Mouse (Mus musculus): ENCODE measurements at regions not wholly inside any gene's neighbourhood (a gene's known extent, or its start where the extent isn't known, plus 50 kb on each side); places are given as distances from the start of the nearest gene placed in this dataset.
A peak's percentile ranks its signal among the peaks of the same experiment; 100 is the strongest.

- Histone ChIP-seq H3K4me1 (replicated peaks; ENCODE audit: control insufficient read depth, insufficient read depth) (no peaks in the 10 kb centered on the region), H3K27ac (replicated peaks) (no peak overlapping the region), H3K36me3 (ENCODE audit: control insufficient read depth, insufficient read depth, low read length) (no peaks in the 10 kb centered on the region), H3K9me3 (ENCODE audit: control insufficient read depth, low read length) (no peaks in the 10 kb centered on the region), H3K4me2 (replicated peaks; ENCODE audit: low read depth) (no peak overlapping the region), H3K9ac (ENCODE audit: low read length) (no peak overlapping the region), H3K27me3 (ENCODE audit: control insufficient read depth, insufficient read depth, low read length) (no peaks in the 10 kb centered on the region), H3K4me3 (ENCODE audit: low read depth, low read length) (no peak overlapping the region)
- TF ChIP-seq EP300 (optimal IDR thresholded peaks at IDR 0.05) (no peak), CTCF (IDR thresholded peaks at IDR 0.05; ENCODE audit: low read depth) (no peak)
- DNase-seq (ENCODE audit: low spot score) (no peak), ATAC-seq (ENCODE audit: low FRiP score, low TSS enrichment) (no peak)
- WGBS = 56% methylated on average over 1 of the region's 1 CpGs
Observed at GRCm38 (mm10) chr10:38340406-38341175, 481.0 kb downstream of the Rfpl4b start.

GRCm38 (mm10) chr10:38308716-38309392 lies 512.7 kb downstream of the Rfpl4b start:
- DNase-seq (ENCODE audit: low spot score) (no peak), ATAC-seq (ENCODE audit: low FRiP score, low TSS enrichment) (no peak)
- no peaks in the 10 kb centered on the region for H3K9me3 ChIP-seq (ENCODE audit: control insufficient read depth, low read length)
- H3K4me2 ChIP-seq (replicated peaks; ENCODE audit: low read depth) = no peak overlapping the region
- no peak overlapping the region for H3K9ac ChIP-seq (ENCODE audit: low read length)
- H3K4me3 ChIP-seq (ENCODE audit: low read depth, low read length) = no peak overlapping the region
- no peaks in the 10 kb centered on the region for H3K36me3 ChIP-seq (ENCODE audit: control insufficient read depth, insufficient read depth, low read length)
- TF ChIP-seq EP300 (optimal IDR thresholded peaks at IDR 0.05) (no peak), CTCF (IDR thresholded peaks at IDR 0.05; ENCODE audit: low read depth) (no peak)
- WGBS = 26% methylated on average over 5 of the region's 5 CpGs
- H3K27ac ChIP-seq (replicated peaks) = no peak overlapping the region
- no peaks in the 10 kb centered on the region for H3K27me3 ChIP-seq (ENCODE audit: control insufficient read depth, insufficient read depth, low read length)
- no peaks in the 10 kb centered on the region for H3K4me1 ChIP-seq (replicated peaks; ENCODE audit: control insufficient read depth, insufficient read depth)

- no peaks in the 10 kb centered on the region for H3K4me1 ChIP-seq (replicated peaks; ENCODE audit: control insufficient read depth, insufficient read depth)
- no peak overlapping the region for H3K4me3 ChIP-seq (ENCODE audit: low read depth, low read length)
- 46% methylated on average over 2 of the region's 2 CpGs for WGBS
- H3K27me3 ChIP-seq (ENCODE audit: control insufficient read depth, insufficient read depth, low read length) = no peaks in the 10 kb centered on the region
- H3K36me3 ChIP-seq (ENCODE audit: control insufficient read depth, insufficient read depth, low read length) = no peaks in the 10 kb centered on the region
- TF ChIP-seq CTCF (IDR thresholded peaks at IDR 0.05; ENCODE audit: low read depth) = no peak
- no peak for TF ChIP-seq EP300 (optimal IDR thresholded peaks at IDR 0.05)
- H3K9ac ChIP-seq (ENCODE audit: low read length) = no peak overlapping the region
- no peaks in the 10 kb centered on the region for H3K9me3 ChIP-seq (ENCODE audit: control insufficient read depth, low read length)
- H3K27ac ChIP-seq (replicated peaks) = no peak overlapping the region
- no peak overlapping the region for H3K4me2 ChIP-seq (replicated peaks; ENCODE audit: low read depth)
- ATAC-seq (ENCODE audit: low FRiP score, low TSS enrichment) (no peak), DNase-seq (ENCODE audit: low spot score) (no peak)
Observed at GRCm38 (mm10) chr10:38295724-38296123, 525.9 kb downstream of the Rfpl4b start.

GRCm38 (mm10) chr10:38288689-38289283 lies 532.8 kb downstream of the Rfpl4b start:
- no peaks in the 10 kb centered on the region for H3K27me3 ChIP-seq (ENCODE audit: control insufficient read depth, insufficient read depth, low read length)
- WGBS = 44% methylated on average over 6 of the region's 6 CpGs
- DNase-seq (ENCODE audit: low spot score) (no peak), ATAC-seq (ENCODE audit: low FRiP score, low TSS enrichment) (no peak)
- no peaks in the 10 kb centered on the region for H3K9me3 ChIP-seq (ENCODE audit: control insufficient read depth, low read length)
- no peak overlapping the region for H3K9ac ChIP-seq (ENCODE audit: low read length)
- H3K4me1 ChIP-seq (replicated peaks; ENCODE audit: control insufficient read depth, insufficient read depth) = no peaks in the 10 kb centered on the region
- no peak overlapping the region for H3K27ac ChIP-seq (replicated peaks)
- H3K36me3 ChIP-seq (ENCODE audit: control insufficient read depth, insufficient read depth, low read length) = no peaks in the 10 kb centered on the region
- no peak overlapping the region for H3K4me3 ChIP-seq (ENCODE audit: low read depth, low read length)
- H3K4me2 ChIP-seq (replicated peaks; ENCODE audit: low read depth) = no peak overlapping the region
- TF ChIP-seq EP300 (optimal IDR thresholded peaks at IDR 0.05) (no peak), CTCF (IDR thresholded peaks at IDR 0.05; ENCODE audit: low read depth) (no peak)

- H3K27ac ChIP-seq (replicated peaks) = no peak overlapping the region
- 97% methylated on average over 1 of the region's 1 CpGs for WGBS
- no peak for DNase-seq (ENCODE audit: low spot score)
- H3K4me2 ChIP-seq (replicated peaks; ENCODE audit: low read depth) = no peak overlapping the region
- TF ChIP-seq CTCF (IDR thresholded peaks at IDR 0.05; ENCODE audit: low read depth) (peak; percentile 69), EP300 (optimal IDR thresholded peaks at IDR 0.05) (no peak)
- no peak overlapping the region for H3K9ac ChIP-seq (ENCODE audit: low read length)
- no peak overlapping the region for H3K4me3 ChIP-seq (ENCODE audit: low read depth, low read length)
- no peak for ATAC-seq (ENCODE audit: low FRiP score, low TSS enrichment)
- H3K36me3 ChIP-seq (ENCODE audit: control insufficient read depth, insufficient read depth, low read length) = no peaks in the 10 kb centered on the region
- H3K4me1 ChIP-seq (replicated peaks; ENCODE audit: control insufficient read depth, insufficient read depth) = no peaks in the 10 kb centered on the region
- H3K9me3 ChIP-seq (ENCODE audit: control insufficient read depth, low read length) = no peaks in the 10 kb centered on the region
- no peaks in the 10 kb centered on the region for H3K27me3 ChIP-seq (ENCODE audit: control insufficient read depth, insufficient read depth, low read length)
Observed at GRCm38 (mm10) chr10:38269136-38269535, 552.4 kb downstream of the Rfpl4b start.

GRCm38 (mm10) chr10:38265564-38265963 lies 556.0 kb downstream of the Rfpl4b start:
- 66% methylated on average over 3 of the region's 3 CpGs for WGBS

More at GRCm38 (mm10) chr10:38265564-38265963, 556.0 kb downstream of the Rfpl4b start:
- H3K36me3 ChIP-seq (ENCODE audit: control insufficient read depth, insufficient read depth, low read length) = no peaks in the 10 kb centered on the region
- TF ChIP-seq CTCF (IDR thresholded peaks at IDR 0.05; ENCODE audit: low read depth) (no peak), EP300 (optimal IDR thresholded peaks at IDR 0.05) (no peak)
- DNase-seq (ENCODE audit: low spot score) (no peak), ATAC-seq (ENCODE audit: low FRiP score, low TSS enrichment) (no peak)
- no peak overlapping the region for H3K9ac ChIP-seq (ENCODE audit: low read length)
- no peaks in the 10 kb centered on the region for H3K27me3 ChIP-seq (ENCODE audit: control insufficient read depth, insufficient read depth, low read length)
- H3K4me2 ChIP-seq (replicated peaks; ENCODE audit: low read depth) = no peak overlapping the region
- no peak overlapping the region for H3K27ac ChIP-seq (replicated peaks)
- H3K9me3 ChIP-seq (ENCODE audit: control insufficient read depth, low read length) = no peaks in the 10 kb centered on the region
- H3K4me1 ChIP-seq (replicated peaks; ENCODE audit: control insufficient read depth, insufficient read depth) = no peaks in the 10 kb centered on the region
- no peak overlapping the region for H3K4me3 ChIP-seq (ENCODE audit: low read depth, low read length)

Data from stomach, postnatal 0 days (tissue).